Mouse (Mus musculus) adipocyte (in vitro differentiated cells): ENCODE results near the gene Auts2.

Experiments used
- DNase-seq: peaks from one replicate; pipeline ENCODE4 v3.0.0-alpha.2; 2016; ENCODE audit warnings: low spot score

Gene Auts2

GRCm38 (mm10) chr5:131830111-131830510, 713.0 kb downstream of the Auts2 start:
- no peak for DNase-seq

GRCm38 (mm10) chr5:131829248-131829647, 713.9 kb downstream of the Auts2 start:
- no peak for DNase-seq

DNA sequence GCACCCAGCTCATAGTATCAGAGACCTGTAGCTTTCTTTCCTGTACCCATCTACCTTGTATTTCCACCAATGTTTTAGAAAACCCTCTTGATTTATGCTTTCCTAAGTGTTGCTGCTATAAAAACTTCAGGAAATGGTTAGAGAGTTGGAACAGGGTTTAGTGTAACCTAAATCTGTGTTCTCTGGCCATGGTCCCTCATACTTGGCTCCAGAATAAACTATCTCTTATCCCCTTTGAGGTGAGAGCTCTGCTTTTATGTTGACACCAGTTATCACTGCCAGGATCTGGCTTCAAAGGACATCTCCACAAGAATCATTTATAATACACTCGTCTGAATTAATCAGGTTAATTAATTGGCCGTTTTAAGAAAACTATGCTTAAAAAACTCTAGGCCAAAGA, 714.5 kb downstream of the Auts2 start:
- no peak for DNase-seq

DNA sequence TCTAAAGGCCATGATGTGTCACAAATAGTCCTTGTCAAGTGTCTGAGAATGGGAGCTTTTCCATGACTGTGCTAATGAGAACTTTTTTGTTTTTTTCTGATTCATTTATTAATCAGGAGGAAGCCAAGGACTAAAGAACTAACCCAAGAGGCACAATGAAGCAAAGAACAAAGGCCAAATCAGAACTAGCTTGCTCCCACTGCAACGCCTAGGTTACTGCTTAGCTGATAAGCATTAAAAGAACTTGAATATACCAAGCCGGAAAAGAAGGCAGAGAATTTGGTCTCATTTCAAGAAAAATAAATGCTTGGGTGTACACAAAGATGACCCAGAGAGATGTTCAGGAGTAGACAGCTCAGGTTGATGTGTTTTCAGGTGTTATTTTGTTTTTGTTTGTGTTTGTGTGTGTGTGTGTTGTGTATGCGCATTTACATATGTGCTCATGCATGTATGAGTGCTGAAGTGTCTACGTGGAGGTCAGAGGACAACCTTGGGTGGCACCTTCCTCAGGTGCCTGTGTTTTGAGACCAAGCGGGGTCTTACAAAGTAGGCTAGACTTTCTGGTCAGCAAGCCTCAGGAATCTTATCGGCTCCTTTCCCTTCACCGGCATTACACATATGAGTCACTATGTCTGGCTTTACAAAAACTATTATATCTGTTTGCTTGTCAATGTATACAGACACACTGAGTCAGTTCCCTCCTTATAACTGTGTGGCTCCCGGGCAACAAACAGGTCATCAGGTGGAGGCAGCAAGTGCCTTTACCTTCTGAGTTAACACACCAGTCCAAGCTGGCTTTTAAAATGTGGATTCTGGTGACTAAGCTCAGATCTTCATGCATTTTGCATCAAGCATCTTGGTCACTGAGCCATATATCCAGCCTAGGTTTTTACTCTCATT, 716.5 kb downstream of the Auts2 start:
- no peak for DNase-seq

- no peak for DNase-seq
Measured at GRCm38 (mm10) chr5:131825421-131825820, 717.7 kb downstream of the Auts2 start.

GRCm38 (mm10) chr5:131824197-131824991, 718.8 kb downstream of the Auts2 start:
- DNase-seq = no peak

GRCm38 (mm10) chr5:131821461-131821860, 721.7 kb downstream of the Auts2 start:
- no peak for DNase-seq

- DNase-seq = no peak
Measured at GRCm38 (mm10) chr5:131819251-131819691, 723.9 kb downstream of the Auts2 start.

DNA sequence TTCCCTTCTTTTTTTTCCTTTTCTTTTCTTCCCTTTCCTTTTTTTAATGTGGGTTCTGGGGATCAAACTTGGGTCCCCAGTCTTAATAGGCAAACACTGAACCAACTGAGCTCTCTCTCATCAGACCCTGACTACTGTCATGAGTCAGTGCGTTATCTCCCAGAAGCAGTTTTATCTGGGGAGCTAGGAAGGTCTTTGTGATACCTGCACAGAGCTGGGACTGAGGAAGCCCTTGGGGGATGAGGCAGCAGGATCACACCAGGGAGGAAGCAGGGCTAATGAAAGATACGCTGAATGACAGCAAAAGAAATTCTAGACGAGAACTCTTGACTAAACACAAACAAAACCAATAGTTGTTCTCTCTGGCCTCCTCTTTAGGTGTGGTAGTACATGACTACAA, 727.6 kb downstream of the Auts2 start:
- DNase-seq = no peak

DNA sequence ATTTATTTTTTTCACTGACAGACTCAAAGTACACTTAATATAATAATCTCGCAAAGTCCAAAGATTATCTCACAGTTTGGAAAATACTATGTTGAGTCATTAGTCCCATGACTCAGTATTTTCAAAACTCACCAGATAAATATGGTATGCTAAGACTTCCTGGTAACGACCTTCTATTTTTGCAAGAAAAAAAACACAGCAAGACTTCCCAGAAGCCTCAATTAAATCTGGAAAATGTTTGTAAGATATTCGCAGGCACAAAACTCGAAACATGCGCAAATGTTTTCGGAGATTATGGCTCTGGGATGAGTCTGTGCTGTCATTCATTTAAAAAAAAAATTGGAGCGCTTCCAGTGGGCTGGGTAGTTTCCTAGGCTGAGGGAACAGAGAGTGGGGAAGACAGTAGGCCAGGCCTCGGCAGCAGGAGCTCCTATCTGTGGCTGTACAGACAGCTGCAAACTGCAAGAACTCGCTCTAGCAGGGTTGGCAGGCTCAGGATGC, 728.6 kb downstream of the Auts2 start:
- DNase-seq = no peak

DNA sequence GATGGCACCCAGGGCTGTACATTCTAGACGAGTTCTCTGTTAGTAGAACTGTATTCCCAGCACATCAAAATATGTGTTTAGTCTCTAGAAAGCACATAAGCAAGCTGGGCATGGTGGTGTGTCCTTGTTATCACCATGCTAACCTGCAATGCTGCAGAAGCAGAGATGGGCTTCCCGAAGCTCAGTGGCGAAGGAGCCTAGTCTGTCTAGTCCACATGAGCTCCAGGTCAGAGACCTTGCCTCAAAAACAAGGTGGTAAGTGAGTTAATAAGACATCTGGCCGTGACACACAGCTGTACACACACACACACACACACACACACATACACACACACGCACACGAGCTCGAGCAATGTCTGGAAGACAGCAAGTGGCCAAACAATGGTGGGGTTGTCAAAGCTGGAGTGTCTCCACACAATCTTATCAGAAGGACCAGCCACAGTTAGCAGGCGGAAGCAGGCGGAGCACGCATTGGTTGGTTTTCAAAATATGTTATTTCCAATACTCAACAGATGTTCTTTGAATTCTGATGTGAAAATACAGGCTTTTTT, 729.1 kb downstream of the Auts2 start:
- DNase-seq = no peak

DNA sequence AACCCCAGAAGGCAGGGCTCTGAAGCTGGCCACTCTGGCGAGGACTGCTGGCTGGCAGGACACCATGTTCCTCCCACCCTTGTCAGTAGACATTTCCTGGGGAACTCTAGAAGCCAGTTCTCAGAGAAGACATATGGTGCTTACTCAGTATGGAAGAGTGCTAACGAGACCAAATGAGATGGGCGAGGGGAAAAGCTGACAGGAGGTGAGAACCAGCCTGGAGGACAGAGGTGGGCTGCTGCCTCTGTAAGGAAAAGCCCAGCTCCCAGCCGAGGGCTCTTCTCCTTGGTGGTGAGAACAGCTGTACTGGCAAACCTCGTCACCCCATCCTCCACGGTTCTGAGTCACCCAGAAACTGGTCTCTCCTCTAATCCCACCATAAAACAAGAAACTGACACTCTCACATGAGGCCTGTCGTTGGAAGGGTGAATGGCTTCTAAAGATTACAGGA, 729.8 kb downstream of the Auts2 start:
- no peak for DNase-seq

DNA sequence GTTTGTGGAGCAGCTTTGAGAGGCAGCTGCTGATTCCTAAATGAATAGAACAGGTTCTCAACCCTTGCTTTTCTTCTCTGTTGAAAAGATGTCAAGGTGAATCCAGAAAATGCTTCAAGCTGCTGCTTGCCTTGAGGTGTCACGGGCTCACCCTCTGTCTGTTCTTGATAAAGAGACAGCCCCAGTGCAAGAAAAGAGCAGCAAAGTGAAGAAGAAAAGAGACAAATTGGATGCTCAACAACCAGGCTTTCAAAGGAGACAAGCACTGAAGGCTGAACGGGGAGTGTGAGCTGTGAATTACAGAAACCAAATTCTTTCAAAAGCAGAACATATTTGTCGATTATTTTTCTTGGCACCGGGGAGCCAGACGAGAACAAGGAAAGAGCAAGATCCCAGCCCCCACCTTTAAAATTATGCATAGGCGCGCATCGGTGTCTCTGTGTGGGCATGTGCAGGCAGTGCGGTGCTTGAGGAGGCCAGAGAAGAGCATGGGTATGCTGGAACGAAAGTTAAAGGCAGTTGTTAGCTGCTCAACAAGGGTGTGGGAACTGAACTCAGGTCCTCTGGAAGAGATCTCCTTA, 730.6 kb downstream of the Auts2 start:
- DNase-seq = no peak

DNA sequence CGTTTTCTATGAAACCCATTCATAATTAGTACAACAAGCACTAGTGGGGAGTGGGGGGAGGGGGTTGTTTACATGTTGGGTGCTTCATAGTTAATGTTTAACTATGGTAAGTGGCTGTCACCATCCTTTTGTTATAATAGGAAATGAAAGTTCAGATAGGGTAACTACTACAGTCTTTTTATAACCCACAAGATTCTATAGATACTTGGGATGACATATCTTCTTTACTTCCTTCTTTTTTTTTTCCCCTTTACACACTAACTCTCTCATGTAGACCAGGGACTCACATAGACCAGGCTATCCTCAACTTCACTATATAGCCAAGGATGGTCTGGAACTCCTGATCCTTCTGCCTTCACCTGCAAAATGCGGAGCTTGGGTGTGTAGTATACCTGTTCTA, 736.8 kb downstream of the Auts2 start:
- no peak for DNase-seq

DNA sequence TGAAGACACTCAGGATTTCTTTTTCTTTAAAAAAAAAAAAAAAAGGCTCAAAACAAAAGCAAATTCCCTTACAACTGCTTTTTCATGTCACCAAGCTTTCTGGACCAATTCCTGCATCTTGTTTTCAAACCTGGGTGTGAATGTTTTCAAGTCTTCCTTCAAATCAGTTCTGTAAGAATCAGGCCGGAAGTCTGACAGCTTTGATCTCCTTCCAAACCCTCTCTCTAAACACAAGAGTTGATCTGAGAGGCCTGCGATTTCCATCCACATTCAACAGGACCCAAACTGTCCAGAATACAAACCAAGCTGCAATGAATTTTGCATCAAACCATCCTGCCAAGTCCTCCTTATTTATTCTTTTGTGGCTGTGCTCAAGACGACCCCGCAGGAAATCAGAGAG, 737.9 kb downstream of the Auts2 start:
- no peak for DNase-seq

- DNase-seq = no peak
Measured at GRCm38 (mm10) chr5:131803609-131804008, 739.5 kb downstream of the Auts2 start.

DNA sequence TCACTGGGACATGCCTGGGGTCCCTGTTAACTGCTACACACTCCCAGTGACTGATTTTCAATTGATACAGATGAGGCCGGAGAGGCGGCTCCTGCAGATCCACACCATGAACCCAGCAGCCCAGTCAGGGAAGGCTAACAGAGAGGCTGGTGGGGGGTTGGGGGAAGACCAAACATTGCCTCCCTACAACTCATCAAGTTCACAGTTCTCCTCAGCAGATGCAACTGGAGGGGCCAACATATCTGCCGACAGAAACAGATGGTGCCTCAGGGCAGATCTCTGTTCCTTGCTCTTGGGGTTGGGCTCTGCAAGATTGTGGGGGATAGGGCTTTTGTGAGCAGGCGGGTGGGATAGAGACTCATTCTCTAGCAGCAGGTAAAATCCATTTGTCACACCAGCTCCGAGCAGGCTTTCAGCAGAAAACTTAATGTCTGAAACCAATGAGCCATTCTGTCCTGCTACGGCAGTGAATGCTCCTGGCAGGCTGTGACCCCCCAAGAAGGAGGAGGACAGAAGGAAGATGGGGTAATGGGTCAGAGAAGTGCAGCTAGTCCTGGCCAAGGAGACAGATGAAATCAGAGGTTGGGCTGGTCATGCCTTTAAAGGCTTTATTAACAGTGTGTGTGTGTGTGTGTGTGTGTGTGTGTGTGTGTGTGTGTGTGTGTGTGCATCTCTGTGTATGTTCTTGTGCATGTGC, 740.7 kb downstream of the Auts2 start:
- DNase-seq = no peak

GRCm38 (mm10) chr5:131801924-131802323, 741.2 kb downstream of the Auts2 start:
- no peak for DNase-seq

DNA sequence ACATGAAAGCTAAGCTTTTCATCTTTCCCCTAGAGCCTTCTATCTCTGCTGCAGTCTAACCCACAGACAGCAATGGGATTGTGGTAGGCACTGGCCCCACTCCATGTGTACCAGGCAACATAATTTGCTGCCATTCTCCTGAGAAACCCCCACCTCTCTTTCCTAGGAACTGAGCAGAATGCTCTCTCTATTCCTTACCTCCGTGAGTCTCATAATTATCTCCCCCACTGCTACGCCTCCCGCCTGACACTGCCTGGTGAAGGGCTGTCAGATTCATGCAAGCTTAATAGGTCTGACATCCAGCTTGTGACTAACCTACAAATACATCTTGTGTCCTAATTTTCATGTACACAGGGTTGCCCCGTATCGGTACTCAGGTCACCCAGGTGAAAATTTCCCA, 744.8 kb downstream of the Auts2 start:
- DNase-seq = no peak

GRCm38 (mm10) chr5:131797044-131797443, 746.1 kb downstream of the Auts2 start:
- no peak for DNase-seq

GRCm38 (mm10) chr5:131794411-131795133, 748.6 kb downstream of the Auts2 start:
- no peak for DNase-seq
